Mouse (Mus musculus): ENCODE results near the gene Tgoln1. TPM values are rescaled to one million over a fixed set of nuclear protein-coding genes. Genes with fewer than 3 reads are reported as not detected.

The Tgoln1 gene
- polyA plus RNA-seq, 2 experiments from 2014 or later: 90.9 to 97.8 TPM

DNA sequence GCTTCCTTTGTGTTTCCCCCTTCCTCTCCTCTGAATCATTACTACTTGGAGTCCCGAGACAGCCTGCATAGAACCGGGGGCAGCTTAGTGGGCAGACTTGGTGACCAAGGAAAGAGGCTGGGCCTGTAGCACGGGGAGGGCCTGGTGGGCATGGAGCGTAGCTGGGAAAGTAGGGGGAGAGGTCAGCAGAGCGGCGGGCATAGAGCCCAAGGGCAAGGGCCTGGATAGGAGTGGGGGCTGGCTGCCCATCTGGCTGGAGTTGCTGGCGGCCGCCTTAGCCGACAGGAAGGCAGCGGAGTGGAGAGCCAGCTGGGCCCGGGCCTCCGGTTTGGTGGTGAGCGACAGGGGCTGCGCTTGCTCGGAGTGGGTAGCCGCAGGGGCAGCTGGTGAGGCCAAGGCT is 10.5 kb upstream of the Tgoln1 start:
- no peak for ATAC-seq

DNA sequence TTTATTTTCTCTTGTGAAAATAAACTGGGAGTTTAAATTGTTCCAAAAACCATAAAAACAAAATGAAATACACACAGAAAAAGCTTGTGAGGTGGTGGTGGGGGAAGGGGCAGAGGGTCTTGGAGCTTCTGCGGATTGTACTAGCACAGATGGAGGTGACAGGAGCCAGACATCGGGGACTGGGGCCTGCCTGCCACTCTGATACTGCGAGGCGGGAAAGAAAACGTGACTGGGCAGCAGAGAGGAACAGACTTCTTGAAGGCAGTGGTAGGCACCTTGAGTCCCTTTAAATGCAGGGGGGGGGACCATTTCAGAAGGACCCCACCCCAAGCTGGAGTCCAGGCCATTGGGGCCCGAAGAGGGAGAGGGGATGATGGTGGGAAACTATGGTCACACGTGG is 9.6 kb upstream of the Tgoln1 start:
- no peak for ATAC-seq

DNA sequence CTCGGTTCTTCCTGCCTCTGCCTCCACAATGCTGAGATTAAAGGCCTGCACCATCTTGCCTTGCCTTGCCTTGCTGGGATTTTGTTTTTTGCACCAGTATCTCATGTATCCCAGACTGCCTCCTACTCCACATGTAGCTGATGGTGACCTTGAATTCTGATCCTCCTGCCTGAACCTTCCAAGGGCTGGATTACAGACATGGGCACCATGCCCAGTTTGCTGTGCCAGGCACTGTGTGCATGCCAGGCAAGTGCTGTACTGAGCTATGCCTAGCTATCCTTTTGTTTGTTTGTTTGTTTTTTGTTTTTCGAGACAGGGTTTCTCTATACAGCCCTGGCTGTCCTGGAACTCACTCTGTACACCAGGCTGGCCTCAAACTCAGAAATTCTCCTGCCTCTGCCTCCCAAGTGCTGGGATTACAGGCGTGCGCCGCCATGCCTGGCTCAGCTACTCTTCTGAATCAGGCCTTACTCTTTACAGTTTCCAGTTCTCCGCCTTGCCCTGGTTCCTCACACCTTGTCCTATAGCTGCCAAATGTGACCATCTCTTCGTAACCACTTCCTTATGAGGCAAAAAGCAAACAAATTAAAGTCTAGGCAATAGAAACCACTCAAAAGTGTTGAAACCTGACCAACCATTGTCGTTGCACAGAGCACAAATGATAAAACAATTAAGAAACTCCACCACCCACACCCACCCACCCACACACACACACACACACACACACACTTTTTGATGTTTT is 7.0 kb upstream of the Tgoln1 start:
- no peak for ATAC-seq

DNA sequence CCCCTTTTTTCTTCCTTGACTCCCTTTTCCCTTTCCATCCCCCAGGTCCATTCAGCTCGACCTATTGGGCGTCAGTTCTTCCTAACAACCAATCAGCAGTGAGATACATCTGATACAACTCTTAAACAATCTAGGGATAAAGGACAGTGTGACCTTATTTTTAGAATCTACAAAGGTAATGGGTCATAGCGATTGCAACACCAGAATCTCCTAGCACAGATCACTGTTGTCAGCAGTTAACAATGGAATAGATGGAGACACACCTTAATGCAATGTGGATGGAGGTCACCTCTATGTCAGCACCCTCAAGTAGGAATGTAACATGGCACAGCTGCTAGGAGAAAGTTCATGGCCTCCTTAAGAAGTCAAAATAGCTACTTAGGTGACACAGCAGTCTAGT is 6.1 kb upstream of the Tgoln1 start:
- ATAC-seq: no peak

DNA sequence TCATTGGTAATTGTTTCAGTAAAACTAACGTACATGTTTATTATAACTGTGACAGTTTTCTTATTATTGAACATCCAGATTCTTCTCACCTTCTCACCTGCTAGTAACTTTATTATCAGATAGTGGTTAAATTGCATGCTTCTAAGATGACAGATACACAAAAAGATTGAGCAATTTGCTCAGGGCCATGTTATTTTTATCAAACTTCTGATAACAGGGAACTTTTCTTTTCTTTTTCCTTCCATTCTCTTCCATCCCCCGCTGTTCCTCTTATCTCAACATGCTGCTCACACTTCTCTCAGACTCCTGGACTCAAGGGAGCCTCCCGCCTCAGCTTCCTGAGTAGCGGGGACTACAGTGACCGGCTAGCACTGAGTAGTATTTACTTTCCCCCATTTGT is 4.1 kb upstream of the Tgoln1 start:
- ATAC-seq: no peak

DNA sequence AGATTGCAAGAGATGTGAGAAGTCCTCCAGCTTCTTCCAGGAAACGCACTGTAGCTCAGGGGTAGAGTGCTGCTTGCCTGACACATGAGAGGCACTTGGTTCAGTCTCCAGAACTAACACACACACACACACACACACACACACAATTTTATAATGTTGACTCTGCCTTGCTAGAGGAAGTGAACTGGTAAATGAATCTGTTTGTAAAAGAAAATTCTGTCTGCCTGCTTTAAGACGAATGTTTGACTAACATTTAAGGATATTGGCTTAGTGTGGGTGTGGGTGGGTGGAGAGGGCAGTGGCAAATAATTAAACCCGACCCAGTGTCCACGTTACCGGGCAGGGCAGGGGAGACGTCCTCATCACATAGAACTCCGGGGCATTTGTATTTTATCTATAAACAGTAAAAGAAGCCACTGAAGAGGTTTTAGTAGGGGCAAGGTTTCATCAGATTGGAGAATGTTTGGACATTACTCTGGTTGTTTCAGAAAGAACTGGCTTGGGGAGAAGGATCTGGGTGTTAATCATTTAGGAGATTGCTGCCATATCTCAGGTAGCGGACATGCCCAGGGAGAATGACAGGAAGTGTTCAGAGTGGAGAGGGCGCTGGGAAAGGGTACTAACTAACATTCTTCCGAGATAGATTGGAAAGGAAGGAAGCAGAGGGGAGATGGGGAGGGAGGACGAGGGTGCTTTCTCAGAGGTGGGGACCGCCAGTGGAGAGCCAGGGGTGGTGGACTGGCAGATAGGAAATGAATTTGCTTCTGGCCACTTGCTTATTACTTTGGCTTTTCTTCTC is 3.1 kb upstream of the Tgoln1 start:
- no peak for ATAC-seq

DNA sequence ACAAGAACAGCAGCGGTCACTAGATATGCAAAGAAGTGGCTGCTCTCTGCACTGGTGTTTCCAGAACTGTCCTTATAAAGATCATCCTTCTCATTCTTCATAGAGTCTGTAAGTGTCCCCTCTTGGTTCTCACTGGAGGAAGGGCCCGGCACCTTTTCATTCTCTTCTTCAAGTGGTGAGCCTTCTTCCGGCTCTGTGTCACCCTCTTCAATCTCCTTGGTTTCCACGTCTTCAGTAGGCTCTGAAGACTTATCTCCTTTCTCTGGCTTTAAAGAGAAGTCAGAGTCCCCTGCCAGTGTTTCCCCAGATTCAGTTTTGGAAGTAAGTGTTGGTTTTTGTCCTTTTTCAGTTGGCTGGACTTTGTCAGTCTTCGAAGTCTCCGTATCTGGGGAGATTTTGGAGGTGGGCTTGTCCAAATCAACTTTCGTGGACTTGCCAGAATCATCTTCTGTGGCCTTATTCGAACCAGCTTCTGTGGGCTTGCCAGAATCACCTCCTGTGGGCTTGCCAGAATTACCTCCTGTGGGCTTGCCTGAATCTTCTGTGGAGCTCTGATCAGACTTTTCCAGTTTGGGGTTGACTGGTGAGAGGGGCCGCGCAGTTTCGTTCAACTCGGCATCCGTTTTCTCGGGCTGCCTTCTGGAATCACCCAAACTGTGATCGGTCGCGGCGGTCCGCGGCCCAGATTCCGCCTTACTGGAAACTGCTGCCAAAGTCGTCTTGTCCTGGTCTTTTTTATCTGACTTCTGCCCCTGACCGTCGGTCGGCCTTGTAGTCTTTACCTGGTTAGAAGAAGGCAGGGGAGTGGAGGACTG is 1.0 kb downstream of the Tgoln1 start:
- ATAC-seq: peak; percentile 15

DNA sequence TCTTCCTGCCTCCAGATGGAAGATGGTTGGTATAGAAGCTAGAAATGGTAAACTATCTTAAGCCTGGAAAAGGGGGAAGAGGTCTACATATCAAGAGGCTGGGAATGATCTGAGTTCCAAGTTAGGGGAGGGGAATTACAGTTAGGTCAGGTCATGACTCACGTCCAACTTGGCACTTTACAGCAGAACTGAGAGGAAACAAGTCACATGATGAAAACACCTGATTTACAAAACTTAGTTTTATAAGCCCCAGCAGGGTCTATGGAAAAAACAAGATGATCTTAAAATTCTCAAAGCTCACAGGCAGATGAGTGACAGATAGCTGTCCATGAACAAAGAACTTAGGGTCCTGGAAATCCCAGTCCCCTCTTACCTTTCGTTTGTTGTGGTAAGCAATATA is 1.6 kb downstream of the Tgoln1 start:
- no peak for ATAC-seq

DNA sequence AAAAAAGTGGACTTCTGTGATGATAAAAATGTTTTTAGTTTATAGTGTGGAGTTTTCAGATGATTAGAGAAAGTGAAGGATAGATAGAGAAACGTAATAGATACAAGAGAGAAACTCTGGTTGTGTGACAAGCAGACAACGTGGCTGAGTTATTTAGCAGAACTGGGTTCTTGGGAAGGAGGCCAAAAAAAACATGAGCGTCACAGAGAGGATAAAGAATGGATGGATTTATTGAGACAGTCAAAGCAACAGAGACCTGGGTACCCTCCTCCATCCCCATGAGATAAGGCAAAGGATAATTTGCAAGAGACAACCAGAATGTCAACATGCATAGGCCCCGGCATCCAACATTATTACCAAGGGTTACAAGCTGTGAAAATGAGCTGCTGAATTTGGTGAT is 6.5 kb downstream of the Tgoln1 start:
- ATAC-seq: no peak

DNA sequence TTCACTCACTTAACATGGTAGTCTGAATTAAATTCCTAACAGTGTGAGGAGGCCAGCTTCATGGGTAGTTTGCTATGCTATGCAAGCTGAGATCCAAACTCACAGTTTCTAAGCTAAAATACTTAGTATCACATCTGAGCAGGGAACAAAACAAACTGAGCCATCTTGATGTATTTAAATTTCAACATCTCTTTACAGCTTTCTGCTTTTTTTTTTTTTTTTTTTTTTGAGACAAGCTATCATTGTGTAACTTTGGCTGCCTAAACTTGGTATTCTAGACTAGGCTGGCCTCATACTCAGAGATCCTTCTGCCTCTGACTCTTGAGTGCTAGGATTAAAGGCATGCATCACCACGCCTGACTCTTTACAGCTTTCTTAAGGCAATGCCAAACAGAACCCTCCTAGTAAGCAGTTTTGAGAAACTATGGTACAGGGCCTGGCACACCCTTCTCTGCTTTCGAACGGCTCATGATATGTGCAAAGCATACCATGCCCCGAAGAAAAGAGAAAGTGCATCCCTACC is 8.1 kb downstream of the Tgoln1 start:
- ATAC-seq: no peak

DNA sequence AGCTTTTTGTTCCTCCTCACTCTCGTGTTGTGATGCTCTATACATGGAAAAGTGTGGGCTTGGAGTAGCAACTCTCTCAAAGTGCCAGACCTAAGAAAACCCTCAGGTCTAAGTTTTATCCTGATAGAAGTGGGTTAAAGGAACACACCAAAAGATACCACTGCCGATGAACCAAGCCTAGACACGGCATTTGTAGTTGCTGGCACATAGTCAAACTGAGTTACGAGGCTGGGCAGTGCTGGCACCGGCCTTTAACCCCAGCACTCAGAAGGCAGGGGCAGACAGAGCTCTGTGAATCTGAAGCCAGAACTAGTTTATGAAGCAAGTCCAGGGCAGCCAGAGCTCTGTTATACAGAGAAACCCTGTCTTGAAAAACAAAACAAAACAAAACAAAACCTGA is 9.1 kb downstream of the Tgoln1 start:
- no peak for ATAC-seq

DNA sequence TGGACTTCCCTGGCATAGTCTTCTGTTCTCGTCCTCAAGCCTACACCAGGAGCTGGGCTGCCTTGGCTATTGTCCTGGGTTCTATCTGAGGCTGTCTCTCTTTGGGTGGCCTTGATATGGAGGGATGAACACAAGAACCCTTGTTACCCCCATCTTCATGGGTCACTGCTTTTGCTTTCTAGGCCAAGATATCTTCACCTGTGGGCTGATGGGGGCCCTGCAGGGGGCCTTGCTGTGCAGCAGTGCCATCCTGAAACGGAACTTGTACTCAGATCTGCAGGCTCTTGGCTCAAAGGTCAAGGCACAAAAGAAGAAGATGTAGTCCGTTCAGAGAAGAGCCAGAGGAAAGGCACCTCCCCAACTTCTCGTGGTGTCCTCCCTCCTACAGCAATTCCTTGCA is 9.7 kb downstream of the Tgoln1 start:
- ATAC-seq: no peak

DNA sequence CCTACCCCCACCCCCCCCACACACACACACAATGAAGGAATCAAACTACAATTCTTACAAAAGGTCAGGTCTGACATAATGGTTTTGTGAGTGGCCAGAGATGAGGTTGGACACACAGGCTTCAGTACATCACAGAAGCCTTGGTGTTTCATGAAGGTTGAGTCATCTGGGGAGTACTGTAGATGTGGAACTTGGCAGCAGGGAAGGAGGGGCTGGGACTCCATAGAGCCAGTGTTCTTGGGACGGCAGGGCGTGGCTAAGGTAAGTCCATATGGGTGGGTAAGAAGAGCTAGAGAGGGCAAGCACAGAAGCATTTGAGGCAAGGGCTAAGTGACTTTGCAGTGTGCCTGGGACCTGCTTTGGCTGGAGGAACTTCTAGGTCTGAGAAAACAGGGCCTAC is 12.7 kb downstream of the Tgoln1 start:
- ATAC-seq: no peak

DNA sequence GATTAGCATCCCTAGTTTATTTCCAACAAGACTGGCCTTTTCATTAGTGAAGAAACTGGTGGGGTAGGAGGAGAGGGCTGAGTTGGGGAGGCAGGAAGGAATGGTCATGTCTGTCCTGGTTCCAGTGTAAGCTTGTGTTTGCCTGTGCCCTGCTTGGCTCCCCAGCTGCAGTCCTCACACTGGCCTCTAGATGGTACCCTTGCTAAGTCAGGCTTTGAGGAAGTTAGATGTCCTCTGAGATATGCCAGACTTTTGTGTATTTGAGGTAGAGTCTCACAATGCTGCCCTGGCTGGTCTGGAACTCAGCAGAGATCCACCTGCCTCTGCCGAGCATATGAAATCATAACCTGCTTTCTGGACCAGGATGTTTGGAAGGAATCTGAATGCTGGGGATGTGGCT is 15.1 kb downstream of the Tgoln1 start:
- peak; percentile 69 for ATAC-seq

DNA sequence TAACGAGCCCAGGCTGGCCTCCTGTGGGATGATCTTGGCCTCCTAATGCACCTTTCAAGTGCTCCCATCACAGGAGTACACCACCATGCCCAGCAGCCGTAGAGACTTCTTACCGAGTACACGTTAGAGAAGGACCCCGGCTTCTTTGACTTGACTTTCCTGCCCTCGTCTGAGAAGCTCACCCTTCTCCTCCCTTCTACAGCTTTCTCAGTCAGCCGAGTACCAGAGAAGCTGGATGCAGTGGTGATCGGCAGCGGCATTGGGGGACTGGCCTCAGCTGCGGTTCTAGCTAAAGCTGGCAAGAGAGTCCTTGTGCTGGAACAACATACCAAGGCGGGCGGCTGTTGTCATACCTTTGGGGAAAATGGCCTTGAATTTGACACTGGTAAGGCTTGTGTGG is 16.0 kb downstream of the Tgoln1 start:
- ATAC-seq: no peak

DNA sequence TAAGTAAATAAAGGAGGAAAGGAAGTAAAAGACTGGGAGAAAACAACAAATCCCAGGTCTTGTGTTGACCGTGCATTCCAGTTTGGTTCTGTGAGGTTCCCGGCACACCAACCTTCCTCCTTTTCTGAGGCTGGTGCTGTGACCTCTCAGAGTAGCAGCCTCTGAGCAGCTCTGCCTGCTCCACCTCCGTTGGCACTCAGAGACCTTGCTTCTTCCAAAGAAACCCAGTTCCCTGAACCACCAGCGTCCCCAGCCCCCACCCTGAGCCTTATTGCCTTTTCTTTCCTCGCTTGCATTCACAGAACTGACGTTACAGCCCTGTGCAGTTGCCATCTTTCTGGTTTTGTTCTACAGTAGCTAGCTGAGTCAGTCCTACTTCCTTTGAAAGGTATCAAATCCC is 16.6 kb downstream of the Tgoln1 start:
- ATAC-seq: no peak

DNA sequence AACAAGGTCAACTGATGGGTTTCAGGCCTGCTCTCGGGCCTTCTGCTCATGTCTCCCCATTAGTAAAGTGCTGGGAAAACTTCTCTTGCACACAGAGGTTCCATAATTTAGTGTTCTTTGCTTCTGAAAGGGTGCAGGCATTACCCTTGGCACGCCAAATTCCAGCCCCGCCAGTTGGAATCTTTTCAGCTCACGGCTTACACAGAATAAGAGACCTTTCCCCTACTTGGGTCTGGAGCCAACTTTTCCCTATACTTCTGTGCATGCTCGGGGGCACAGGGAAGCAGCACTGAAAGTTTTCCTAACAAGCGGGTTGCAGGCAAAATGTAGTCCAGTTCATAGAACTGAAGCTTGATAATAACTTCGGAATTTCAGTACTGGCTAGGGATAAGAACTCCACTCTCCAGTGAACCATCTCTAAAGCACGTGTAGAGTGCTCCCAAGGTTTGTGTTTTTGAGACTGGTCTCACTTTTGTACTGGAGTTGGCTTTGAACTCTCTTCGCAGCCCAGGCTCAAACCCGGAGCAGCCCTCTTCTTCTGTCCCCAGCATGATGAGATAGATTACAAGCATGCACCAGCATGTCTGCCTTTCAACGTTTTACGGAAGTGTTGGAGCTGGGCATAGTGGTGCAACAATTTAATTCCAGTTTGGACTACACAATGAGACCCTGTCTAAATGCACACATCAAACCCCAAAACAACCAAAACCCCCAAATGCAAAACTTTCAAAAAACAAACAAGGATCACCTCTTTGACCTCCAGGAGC is 17.8 kb downstream of the Tgoln1 start:
- no peak for ATAC-seq

DNA sequence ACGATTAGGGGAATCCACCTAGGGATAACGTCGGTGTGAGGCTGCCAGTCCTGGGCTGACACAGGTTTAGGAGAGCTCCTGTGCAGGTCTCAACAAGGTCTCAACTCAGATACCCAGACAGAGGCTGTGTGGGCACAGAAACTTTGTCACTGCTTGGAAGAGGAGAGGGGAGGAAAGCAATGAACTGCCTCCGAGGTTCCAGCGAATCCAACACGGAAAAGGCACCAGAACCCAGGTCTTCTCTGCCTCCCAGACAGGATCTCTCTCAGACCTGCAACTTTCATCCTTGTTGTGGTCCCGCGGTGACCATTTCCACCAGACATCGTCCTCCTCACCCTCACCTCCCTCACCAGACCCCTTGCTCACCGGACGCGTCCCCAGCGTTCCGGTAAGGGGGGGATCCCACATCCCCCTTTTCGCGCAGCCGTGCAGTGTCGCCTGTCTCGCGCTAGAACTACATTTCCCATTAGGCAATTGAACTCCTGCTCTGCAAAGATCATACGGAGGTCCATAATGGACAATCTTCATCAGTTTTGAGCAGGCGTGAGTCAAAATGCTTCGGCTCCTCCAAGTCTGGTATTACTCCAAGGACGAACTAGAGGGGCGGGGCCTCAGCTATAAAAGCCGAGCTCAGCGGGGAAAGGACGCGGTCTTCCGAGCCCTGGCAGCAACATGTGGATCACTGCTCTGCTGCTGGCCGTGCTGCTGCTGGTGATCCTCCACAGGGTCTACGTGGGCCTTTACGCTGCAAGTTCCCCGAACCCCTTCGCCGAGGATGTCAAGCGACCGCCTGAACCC is 18.6 kb downstream of the Tgoln1 start, which contains the start of the genes Elmod3 and Retsat:
Gene Elmod3 (minus strand): TSS at position 458 of the 798 bp plus-strand sequence.
Gene Retsat (plus strand): TSS at position 520 of the 798 bp plus-strand sequence.
- ATAC-seq: peak; percentile 77

DNA sequence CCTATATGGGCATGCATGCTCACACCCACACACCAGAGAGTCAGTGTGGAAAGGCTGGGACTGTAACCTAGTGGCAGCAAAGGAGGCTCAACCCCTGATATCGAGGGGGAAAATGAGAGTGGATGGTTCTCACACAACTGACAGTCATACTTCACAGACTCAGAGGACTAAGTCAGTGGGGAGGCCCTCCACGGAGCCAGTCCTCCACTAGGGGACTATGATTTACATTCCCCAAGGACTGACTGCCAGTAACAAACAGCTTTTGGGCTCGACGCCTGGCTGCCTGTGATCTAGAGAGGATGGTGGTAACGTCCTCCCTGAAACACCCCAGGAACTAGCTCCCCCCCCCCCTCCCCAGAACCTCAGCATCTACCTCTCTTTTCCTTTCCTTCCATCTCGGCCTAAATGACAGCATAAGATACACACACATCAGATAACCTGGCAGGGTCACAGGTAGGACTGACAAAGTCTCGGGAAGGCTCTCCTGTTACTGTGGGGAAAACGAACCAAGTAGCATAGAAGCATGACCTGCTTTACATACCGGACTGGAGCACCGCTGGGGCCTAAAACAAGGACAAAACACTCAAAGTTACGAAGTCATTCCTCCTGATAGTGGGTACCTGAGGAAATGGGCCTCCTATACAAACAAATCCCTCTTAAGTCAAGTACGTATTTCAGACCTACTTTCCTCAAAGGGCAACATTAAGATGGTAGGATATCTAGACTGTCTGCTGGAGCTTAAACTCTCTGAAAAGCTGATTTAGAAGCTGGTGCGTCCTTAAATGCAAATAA is 19.5 kb downstream of the Tgoln1 start:
- ATAC-seq: no peak

DNA sequence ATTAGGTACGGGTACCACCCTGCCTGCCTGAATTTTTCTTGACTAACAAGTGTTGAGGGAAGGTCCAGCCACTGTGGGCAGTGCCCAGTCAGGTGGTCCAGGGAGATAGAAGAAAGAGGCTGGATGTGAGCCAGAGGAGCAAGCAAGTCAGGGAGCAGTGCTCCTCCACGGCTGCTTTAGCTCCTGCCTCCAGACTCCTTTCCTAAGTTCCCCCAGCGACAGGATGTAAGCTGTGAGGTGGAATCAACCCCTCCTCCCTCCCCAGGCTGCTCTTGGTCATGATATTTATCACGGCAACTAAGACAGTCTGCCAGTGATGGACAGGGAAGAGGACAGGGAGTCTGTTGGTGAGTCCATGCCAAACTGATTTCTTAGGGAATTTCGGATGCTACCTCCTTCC is 22.9 kb downstream of the Tgoln1 start:
- ATAC-seq: no peak

Measured in activated CD4-positive, CD25-positive, alpha-beta regulatory T cell, adult 4 months (primary cell).